Mouse (Mus musculus) Patski (cell line): ENCODE data around the gene Gse1. TPM values are rescaled to one million over a fixed set of nuclear protein-coding genes. Genes with fewer than 3 reads are reported as not detected.

Experiments
- ATAC-seq: fragments of 100-300 bp; one replicate; pipeline ENCODE4 v1.8.0; 2021
- CTCF ChIA-PET: fragments of 350-600 bp; sonication (Branson Sonifier 250); formaldehyde crosslinking; loops from one replicate; lab custom pipeline; 2022; ENCODE audit warnings: inconsistent platforms; lab: Charles Lee
- POLR2A ChIA-PET: fragments of 350-600 bp; sonication (Branson Sonifier 250); formaldehyde crosslinking; loops from one replicate; lab custom pipeline; 2022; ENCODE audit warnings: antibody characterized with exemption, inconsistent platforms; lab: Charles Lee
- DNase-seq: peaks from one replicate; pipeline ENCODE4 v3.0.0-alpha.2; 2011; ENCODE audit warnings: low read depth, low spot score
- H3K27me3 ChIP-seq: fragments of 371-371 bp; one replicate; pipeline ENCODE4 v1.5.1; 2021
- CTCF ChIP-seq: fragments of 100-300 bp; IDR thresholded peaks from one replicate; pipeline ENCODE4 v1.5.1; 2021
- in situ Hi-C: fragments of 300-500 bp; cut with MboI; formaldehyde crosslinking; loops from 3 replicates; pipeline ENCODE4 v1.11.1; 2018; ENCODE audit warnings: low pct_unique_long_range_greater_than_20kb, mixed read lengths
- polyA plus RNA-seq: library from polyadenylated mRNA; unstranded; gene quantifications from one replicate; pipeline ENCODE4 v1.2.3, GENCODE M21; 2021

The Gse1 gene
- 19.8 TPM for polyA plus RNA-seq

DNA sequence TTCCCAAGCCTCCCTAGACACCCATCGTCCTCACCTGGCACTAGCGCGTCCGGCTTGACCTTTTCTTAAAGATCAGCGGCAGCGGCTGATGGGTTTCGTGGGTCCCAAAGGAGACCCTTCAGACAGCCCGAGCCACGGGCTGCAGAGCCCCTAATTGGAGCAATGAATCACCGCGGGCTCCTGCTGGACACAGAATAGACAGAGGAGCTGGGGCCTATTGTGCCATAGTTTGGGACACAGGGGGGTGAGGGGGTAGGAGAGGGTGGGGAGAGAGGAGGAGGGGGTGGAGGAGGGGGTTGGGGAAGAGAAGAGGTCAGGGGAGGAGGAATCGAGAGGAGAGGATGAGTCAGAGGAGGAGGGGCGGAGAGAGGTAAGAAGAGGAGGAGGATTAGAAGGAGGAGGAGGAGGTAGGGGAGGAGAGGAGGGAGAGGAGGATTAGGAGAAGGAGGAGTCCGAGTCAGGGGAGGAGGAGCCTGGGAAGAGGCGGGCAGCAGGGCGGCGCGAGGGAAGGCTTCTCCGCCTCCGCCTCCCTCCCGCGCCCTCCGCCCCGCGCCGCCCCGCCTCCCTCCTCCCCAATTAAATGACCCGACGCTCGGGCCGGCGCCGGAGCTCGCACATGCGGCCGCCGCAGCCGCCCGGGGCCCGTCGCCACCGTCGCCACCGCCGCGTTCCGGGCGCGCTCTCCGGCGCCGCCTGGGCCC lies at the start of gene Gse1:
Gene Gse1 (plus strand): TSS at position 566 of the 701 bp plus-strand sequence.
- CTCF ChIA-PET: no interaction called here
- no peak for DNase-seq
- peak; percentile 70 for ATAC-seq

DNA sequence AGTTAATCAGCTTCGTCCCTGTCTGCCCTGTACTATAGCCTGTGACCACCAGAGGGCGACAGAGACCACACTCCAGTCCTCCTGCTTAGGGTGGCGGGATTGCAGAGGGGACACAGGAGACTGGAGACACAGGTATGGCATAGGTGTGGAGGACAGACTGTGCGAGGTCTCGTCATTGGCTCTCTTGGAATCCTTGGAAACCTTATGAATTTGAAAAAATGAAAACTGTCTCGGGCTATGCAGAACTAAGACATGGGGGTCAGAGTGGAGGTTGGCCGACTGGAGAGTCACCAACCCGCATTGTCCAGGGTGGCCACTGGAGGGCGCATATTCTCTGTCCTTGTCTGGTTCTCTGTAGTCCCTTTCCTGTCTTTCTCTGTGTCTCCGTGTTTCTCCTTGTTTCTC lies 49.2 kb upstream of the Gse1 start:
- CTCF ChIA-PET: interaction anchor here (0.5 to 3.5 kb wide), 28 partner anchors 8 to 421 kb away, joined by 3 to 25 read pairs (median 4); no protein-coding TSS in a partner anchor
- no peak for TF ChIP-seq CTCF
- DNase-seq (no peak), ATAC-seq (peak; percentile 59)
- no peaks in the 10 kb centered on the region for H3K27me3 ChIP-seq
- POLR2A ChIA-PET: interaction anchor here (0.5 kb wide), 1 partner anchor 13 kb away, joined by 3 read pairs; no protein-coding TSS in a partner anchor
- in situ Hi-C loops: no loop called here

More for the DNA sequence above, at the start of gene Gse1:
- POLR2A ChIA-PET: no interaction called here
- H3K27me3 ChIP-seq: no peaks in the 10 kb centered on the region
- in situ Hi-C loops: no loop called here
- no peak for TF ChIP-seq CTCF

DNA sequence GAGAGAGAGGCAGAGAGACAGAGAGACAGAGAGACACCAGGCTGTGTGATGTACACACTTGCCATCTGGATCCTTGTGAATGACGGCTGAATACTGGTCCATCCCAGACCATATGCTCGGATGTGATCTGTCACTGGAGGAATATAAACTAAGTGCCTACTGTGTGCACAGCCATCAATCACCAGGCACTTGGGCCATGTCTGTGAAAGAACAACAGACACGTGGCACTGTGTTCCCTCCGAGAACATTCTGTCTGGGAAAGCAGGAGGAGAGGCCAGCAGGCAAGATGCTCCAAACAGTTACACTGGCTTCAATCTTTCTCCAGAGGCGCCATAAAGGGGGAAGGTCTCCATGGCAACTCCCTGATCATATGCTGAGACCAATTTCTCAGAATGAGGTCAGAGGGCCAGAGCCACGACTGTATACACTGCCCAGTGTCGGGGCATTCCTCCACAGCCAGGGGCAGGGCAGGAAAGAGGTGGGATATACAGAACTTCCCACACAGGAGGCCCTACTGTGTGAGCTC lies 47.7 kb upstream of the Gse1 start:
- ATAC-seq: no peak
- ChIA-PET POLR2A (interaction anchor here (0.6 kb wide), 1 partner anchor 68 kb away, joined by 3 read pairs; no protein-coding TSS in a partner anchor), CTCF (interaction anchor here (0.7 to 3.5 kb wide), 5 partner anchors 11 to 139 kb away, joined by 3 to 25 read pairs (median 3); no protein-coding TSS in a partner anchor)
- no peak for DNase-seq
- in situ Hi-C loops: loop anchor here (5.0 to 10.0 kb wide), 2 partner anchors 97 to 434 kb away; no protein-coding TSS in a partner anchor
- no peak for TF ChIP-seq CTCF
- H3K27me3 ChIP-seq: no peaks in the 10 kb centered on the region

DNA sequence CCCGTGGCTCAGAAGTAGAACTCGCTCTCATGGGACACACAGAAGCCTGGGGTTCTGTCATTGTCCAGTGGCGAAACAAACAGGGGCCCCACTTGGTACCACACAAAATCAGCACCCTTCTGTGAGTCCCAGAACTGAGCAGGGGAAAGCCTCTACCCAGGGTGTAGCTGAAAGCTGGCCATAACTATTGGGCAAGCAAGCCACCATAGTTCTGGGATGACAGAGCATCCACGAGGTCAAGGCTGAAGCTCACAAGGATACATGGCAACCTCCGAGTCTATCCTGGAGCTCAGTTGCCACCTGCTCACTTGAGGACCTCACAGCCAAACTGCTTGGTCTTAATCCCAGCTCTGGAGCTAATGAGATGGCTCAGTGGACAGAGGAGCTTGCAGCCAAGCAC lies 47.0 kb upstream of the Gse1 start:
- ChIA-PET CTCF (interaction anchor here (0.7 to 1.1 kb wide), 3 partner anchors 10 to 91 kb away, joined by 3 read pairs; no protein-coding TSS in a partner anchor), POLR2A (interaction anchor here (0.6 kb wide), 1 partner anchor 68 kb away, joined by 3 read pairs; no protein-coding TSS in a partner anchor)
- no peaks in the 10 kb centered on the region for H3K27me3 ChIP-seq
- no peak for TF ChIP-seq CTCF
- in situ Hi-C loops: loop anchor here (5.0 to 10.0 kb wide), 2 partner anchors 96 to 434 kb away; no protein-coding TSS in a partner anchor
- ATAC-seq (no peak), DNase-seq (no peak)

- POLR2A ChIA-PET: no interaction called here
- no peak for TF ChIP-seq CTCF
- H3K27me3 ChIP-seq: no peaks in the 10 kb centered on the region
- CTCF ChIA-PET: no interaction called here
- DNase-seq: no peak
- ATAC-seq: no peak
- in situ Hi-C loops: loop anchor here (5.0 to 10.0 kb wide), 2 partner anchors 95 to 433 kb away; no protein-coding TSS in a partner anchor
Observed at GRCm38 (mm10) chr8:120181861-120182414, 46.3 kb upstream of the Gse1 start.

- CTCF ChIA-PET: no interaction called here
- TF ChIP-seq CTCF: no peak
Observed at GRCm38 (mm10) chr8:120184366-120184765, 43.9 kb upstream of the Gse1 start.

DNA sequence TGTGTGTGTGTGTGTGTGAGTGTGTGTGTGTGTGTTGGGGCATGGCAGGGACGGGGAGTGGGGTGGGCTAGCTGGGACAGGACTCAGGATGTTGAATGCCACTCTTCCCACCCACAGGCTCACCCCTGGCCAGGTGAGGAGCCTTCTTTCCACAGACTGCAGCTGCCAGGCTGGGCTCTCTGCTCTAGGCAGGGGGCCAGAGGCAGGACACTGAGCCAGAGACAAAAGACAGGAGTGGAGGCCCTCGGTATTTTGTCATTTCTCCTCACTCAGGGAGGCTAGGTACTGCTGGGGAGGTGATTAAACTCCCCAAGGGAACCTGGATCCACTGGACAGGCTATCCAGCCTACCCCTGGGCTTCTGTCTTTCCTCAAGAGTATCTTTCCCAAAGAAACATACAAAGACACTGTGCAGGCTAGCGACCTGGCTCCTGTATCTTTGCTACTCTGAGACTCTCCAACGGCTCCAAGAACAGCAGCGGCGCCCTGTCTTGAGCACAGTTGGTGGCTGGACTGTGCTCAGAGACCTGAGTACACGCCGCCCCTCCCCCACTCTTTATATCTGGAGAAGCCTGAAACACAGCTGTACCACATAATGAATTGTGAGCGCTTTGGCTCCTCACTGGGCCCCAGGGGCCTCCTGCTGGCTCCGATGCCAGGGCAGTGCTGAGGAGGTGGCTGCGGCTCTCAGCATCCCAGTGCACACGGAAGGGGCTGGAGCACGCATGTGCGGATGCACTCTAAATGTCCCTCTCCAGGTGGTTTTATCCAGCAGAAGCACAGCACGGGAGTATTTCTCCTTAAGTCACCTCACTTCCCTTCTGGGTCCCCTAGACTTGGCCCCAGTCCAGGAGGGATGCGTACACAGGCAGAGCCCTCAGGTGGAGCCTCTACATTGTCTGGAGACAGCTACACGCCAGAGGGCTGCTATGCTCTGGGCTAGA lies 43.1 kb upstream of the Gse1 start:
- DNase-seq (no peak), ATAC-seq (no peak)
- TF ChIP-seq CTCF: no peak
- in situ Hi-C loops: loop anchor here (5.0 to 10.0 kb wide), 2 partner anchors 92 to 430 kb away; no protein-coding TSS in a partner anchor
- CTCF ChIA-PET: no interaction called here
- POLR2A ChIA-PET: interaction anchor here (0.6 kb wide), 1 partner anchor 41 kb away, joined by 3 read pairs; no protein-coding TSS in a partner anchor
- H3K27me3 ChIP-seq: no peaks in the 10 kb centered on the region

More at GRCm38 (mm10) chr8:120184366-120184765, 43.9 kb upstream of the Gse1 start:
- in situ Hi-C loops: loop anchor here (5.0 to 10.0 kb wide), 2 partner anchors 93 to 430 kb away; no protein-coding TSS in a partner anchor
- H3K27me3 ChIP-seq: no peaks in the 10 kb centered on the region
- no peak for ATAC-seq
- POLR2A ChIA-PET: interaction anchor here (0.6 kb wide), 1 partner anchor 41 kb away, joined by 3 read pairs; no protein-coding TSS in a partner anchor
- DNase-seq: no peak

DNA sequence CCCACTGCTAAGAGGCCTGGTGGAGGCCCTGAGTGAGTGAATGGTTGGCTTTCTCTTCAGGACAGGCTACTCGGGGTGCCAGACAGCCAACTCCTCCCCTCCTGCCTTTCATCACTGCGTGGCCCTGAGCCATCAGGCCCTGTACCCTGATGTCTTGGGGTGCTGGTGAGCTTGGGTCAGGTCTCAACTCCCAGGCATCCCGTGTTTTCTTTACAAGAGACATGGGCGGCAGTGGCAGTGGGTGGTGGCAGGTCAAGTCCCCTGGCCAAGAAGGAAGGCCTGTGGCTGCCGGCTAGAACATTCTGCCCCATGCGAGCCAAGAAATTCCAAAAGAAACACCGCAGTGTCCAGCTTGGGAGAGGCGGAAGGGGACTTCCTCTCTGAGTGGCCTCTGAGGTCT lies 41.8 kb upstream of the Gse1 start:
- DNase-seq (no peak), ATAC-seq (no peak)
- ChIA-PET POLR2A (no interaction called here), CTCF (no interaction called here)
- TF ChIP-seq CTCF: no peak
- in situ Hi-C loops: loop anchor here (10.0 kb wide), 1 partner anchor 428 kb away; no protein-coding TSS in a partner anchor
- no peaks in the 10 kb centered on the region for H3K27me3 ChIP-seq

DNA sequence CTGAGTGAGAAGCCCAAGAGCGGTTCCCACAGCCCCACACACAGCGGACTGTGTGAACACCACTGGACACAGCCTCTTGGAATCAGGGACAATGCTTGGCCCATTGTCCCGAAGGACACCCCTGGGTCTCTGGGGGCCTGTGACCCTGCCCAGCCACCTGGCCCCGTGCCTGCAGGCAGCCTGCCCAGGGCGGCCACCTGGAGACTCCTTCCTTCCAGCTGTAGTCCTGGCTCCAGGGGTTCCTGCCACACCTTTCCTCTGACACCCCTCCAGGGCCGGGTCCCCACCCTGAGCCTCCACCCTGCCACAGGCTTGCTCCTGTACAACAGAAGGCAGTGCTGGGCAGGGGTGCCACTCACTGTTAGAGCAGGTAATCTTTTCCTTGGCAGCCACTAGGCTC lies 39.7 kb upstream of the Gse1 start:
- in situ Hi-C loops: loop anchor here (10.0 kb wide), 1 partner anchor 426 kb away; no protein-coding TSS in a partner anchor
- no peak for TF ChIP-seq CTCF
- ATAC-seq: no peak
- no peaks in the 10 kb centered on the region for H3K27me3 ChIP-seq
- ChIA-PET POLR2A (no interaction called here), CTCF (no interaction called here)
- DNase-seq: no peak
